Mouse (Mus musculus): Measurements from ENCODE around the gene Cald1. TPM values are rescaled to one million over a fixed set of nuclear protein-coding genes. Genes with fewer than 3 reads are reported as not detected.

The Cald1 gene
- polyA plus RNA-seq (2016; fragmentation: Nextera tagmentation; extraction: Ambion mirVana) = 76.2 and 80.2 TPM in 2 replicates

DNA sequence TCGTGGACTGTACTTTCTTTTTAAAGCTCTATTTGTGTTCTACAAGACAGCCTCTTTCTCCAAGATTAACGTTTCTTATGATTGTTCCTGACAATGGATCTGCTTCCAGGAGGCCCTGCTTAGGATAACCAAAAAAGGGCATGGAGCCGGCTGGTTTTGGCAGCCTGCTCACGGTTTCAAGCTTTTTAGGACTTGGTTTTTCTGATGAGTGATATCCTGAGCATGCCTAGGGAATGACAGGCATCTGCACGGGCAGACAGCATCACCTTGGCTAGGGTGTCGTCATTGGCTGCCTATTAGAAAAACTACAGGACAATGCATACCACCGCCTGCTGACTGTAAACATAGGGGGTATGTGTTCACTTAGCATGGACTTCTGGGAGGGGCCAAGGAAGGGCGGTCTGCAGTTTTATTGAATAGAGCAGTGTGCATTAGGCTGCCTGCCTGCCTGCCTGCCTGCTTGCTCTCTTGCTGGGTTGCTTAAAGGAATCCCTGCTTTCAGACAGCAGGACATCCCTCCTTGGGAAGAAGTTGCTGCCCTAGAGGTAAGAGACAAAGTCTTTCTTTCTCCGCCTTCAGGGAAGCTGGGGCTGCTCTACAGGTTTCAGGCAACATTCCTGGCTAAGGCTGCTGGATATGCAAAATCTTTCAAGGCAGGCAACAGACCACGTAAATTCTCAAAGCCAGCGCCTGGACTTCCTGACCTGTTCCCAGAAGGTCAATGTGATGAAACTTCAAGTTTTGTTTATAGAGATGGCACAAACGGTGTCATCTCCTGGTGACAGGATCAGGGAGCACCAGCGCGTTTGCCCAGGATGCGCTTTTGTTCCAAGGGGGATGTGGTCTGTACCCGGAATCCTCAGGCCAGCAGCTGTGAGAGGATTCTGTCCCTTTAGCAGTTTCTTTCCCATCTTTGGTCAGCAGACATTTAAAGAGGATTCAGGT is at the start of gene Cald1:
Gene Cald1, plus strand, starts transcription at position 380 of the 945 bp plus-strand sequence.
- Histone ChIP-seq H3K27ac (0 out of 2 replicates have a peak within 1 kb of the TSS, but pooled peaks have one; percentile 23), H3K27me3 (replicated peaks) (no peaks in the 10 kb centered on the region), H3K4me1 (0 out of 2 replicates have a peak, but pooled peaks cover 3% of the 10 kb centered on the region), H3K36me3 (no peaks in the 10 kb centered on the region), H3K4me2 (peak within 1 kb of the TSS; percentile 21), H3K9me3 (replicated peaks) (no peaks in the 10 kb centered on the region), H3K4me3 (peak within 1 kb of the TSS; percentile 28), H3K9ac (peak within 1 kb of the TSS; percentile 33)
- ATAC-seq = no peak
- WGBS (ENCODE audit: insufficient replicate concordance) = 43% methylated on average over 16 of the region's 16 CpGs

GRCm38 (mm10) chr6:34549017-34549416 is 49.3 kb upstream of the Cald1 start:
- no peaks in the 10 kb centered on the region for H3K4me1 ChIP-seq
- no peaks in the 10 kb centered on the region for H3K36me3 ChIP-seq
- H3K4me2 ChIP-seq = no peak overlapping the region
- H3K27ac ChIP-seq = no peak overlapping the region
- H3K9me3 ChIP-seq (replicated peaks) = 0 out of 2 replicates have a peak, but pooled peaks cover 4% of the 10 kb centered on the region
- H3K9ac ChIP-seq = no peak overlapping the region
- H3K27me3 ChIP-seq (replicated peaks) = 0 out of 2 replicates have a peak, but pooled peaks cover 4% of the 10 kb centered on the region
- no peak for ATAC-seq
- 22% methylated on average over 2 of the region's 2 CpGs for WGBS (ENCODE audit: insufficient replicate concordance)
- no peak overlapping the region for H3K4me3 ChIP-seq

DNA sequence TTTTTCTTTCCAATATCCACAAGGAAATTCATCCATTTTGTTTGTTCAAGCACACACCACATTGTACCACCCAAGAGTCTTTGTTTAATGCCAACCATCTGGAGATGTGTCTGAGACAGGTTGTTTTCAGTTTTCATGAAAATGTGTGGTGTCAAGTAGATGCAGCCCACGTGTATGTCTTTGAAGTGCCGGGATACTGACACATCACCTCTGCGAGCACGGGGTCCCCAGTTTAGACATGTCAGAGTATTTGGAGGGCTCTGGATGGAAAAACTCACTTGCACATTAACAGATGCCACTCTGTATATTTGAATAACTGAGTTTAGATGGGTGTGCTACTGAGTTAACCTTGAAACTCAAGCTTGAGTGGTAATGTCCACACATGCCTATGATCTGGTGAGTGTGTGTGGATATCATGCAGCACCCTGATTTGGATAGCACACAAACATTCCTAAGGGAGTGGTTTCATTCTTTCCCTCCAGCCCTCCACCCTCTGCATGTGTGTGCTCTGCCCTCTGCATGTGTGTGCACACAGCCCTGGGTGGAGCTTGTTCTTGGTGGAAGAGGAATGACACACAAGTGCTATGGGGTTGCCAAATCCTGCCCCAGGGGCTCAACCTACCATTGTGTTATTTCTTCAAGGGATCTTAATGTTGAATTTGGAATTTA is 45.7 kb upstream of the Cald1 start:
- Histone ChIP-seq H3K4me1 (no peaks in the 10 kb centered on the region), H3K27me3 (replicated peaks) (no peaks in the 10 kb centered on the region), H3K9me3 (replicated peaks) (0 out of 2 replicates have a peak, but pooled peaks cover 4% of the 10 kb centered on the region), H3K9ac (no peak overlapping the region), H3K27ac (no peak overlapping the region), H3K4me3 (no peak overlapping the region), H3K36me3 (no peaks in the 10 kb centered on the region), H3K4me2 (no peak overlapping the region)
- WGBS (ENCODE audit: insufficient replicate concordance) = 79% methylated on average over 4 of the region's 4 CpGs
- no peak for ATAC-seq

DNA sequence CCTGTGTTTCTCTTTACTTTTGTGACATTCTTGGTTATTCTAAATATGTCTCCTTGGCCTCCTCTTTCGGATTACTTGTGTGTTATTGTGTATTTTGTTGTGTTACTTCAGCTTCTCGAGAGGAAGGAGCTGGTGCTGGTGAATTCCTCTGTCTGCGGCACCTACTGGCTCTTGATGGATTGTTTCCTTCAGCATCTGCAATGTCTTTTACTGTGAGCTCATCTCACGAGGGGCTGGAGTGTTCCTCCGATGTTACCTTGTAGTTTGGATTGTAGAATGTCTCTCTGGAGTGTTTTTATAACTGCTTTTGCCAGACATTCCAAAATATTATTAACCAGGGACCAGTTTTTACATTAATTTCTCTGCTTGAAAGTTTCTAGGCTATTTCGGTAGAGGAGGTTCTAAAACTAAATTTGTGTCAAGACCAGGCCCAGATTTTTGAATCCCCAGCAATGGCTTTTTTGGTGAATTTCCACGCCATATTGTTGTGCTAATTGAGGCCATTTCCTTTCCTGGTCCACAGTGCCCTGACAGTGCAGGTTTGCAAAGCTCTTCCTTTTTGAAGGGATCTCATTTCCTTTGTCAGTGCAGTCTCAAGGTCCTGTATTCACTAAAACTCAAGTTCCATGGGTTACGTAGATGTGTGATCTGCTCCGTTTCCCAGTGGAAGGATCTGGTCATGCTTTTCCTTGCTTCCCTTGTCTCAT is 43.9 kb upstream of the Cald1 start:
- Histone ChIP-seq H3K4me2 (no peak overlapping the region), H3K9ac (no peak overlapping the region), H3K27ac (no peak overlapping the region), H3K4me3 (no peak overlapping the region), H3K9me3 (replicated peaks) (0 out of 2 replicates have a peak, but pooled peaks cover 4% of the 10 kb centered on the region), H3K27me3 (replicated peaks) (no peaks in the 10 kb centered on the region), H3K4me1 (no peaks in the 10 kb centered on the region), H3K36me3 (no peaks in the 10 kb centered on the region)
- WGBS (ENCODE audit: insufficient replicate concordance) = 61% methylated on average over 9 of the region's 9 CpGs
- no peak for ATAC-seq

GRCm38 (mm10) chr6:34559521-34559920 is 38.8 kb upstream of the Cald1 start:
- ATAC-seq = no peak

DNA sequence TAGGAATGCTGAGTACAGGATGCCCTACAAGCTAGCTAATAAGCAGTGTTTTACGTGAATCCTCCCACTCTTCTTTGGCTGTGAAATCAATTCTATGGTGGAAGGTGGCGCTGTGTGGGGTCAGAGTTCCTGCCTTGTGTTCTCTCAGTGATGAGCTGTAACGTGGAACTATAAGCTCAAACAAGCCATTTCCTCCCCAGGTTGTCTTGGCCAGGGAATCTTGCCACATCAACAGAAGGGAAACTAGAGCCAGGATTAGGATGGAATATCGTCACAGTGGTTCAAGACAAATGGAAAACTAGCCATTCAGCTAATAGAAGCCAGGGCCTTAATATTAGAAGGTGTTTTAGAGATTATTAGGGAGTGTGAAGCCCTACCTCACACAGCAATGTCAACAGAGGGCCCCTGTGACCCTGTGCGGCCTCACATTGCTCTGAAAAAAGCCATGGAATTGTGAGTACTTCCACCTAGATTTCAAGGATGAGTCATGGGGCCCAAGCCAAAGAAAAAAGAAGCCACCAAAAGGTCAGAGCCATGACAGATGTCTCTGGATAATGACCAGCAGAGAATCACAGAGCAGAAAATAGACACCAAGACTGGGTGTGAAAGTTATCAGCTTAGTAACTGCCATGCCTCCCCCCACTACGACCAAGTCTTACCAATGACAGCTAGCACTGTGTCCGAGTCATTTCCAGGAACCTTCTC is 33.0 kb upstream of the Cald1 start:
- no peak overlapping the region for H3K27ac ChIP-seq
- no peaks in the 10 kb centered on the region for H3K9me3 ChIP-seq (replicated peaks)
- H3K27me3 ChIP-seq (replicated peaks) = no peaks in the 10 kb centered on the region
- H3K36me3 ChIP-seq = no peaks in the 10 kb centered on the region
- H3K9ac ChIP-seq = no peak overlapping the region
- ATAC-seq = no peak
- 61% methylated on average over 7 of the region's 7 CpGs for WGBS (ENCODE audit: insufficient replicate concordance)
- H3K4me3 ChIP-seq = no peak overlapping the region
- H3K4me2 ChIP-seq = no peak overlapping the region
- no peaks in the 10 kb centered on the region for H3K4me1 ChIP-seq

More at GRCm38 (mm10) chr6:34559521-34559920, 38.8 kb upstream of the Cald1 start:
- Histone ChIP-seq H3K9me3 (replicated peaks) (no peaks in the 10 kb centered on the region), H3K4me1 (no peaks in the 10 kb centered on the region), H3K4me3 (no peak overlapping the region), H3K27ac (no peak overlapping the region), H3K27me3 (replicated peaks) (no peaks in the 10 kb centered on the region), H3K9ac (no peak overlapping the region), H3K4me2 (no peak overlapping the region), H3K36me3 (no peaks in the 10 kb centered on the region)
- WGBS (ENCODE audit: insufficient replicate concordance) = 69% methylated on average over 4 of the region's 4 CpGs

GRCm38 (mm10) chr6:34567298-34567697 is 31.0 kb upstream of the Cald1 start:
- Histone ChIP-seq H3K9me3 (replicated peaks) (no peaks in the 10 kb centered on the region), H3K36me3 (no peaks in the 10 kb centered on the region), H3K4me3 (no peak overlapping the region), H3K27ac (no peak overlapping the region), H3K27me3 (replicated peaks) (no peaks in the 10 kb centered on the region), H3K9ac (no peak overlapping the region), H3K4me2 (no peak overlapping the region), H3K4me1 (no peaks in the 10 kb centered on the region)
- no peak for ATAC-seq
- 78% methylated on average over 5 of the region's 5 CpGs for WGBS (ENCODE audit: insufficient replicate concordance)

GRCm38 (mm10) chr6:34579504-34580068 is 18.7 kb upstream of the Cald1 start:
- 66% methylated on average over 6 of the region's 6 CpGs for WGBS (ENCODE audit: insufficient replicate concordance)
- Histone ChIP-seq H3K4me2 (no peak overlapping the region), H3K9ac (no peak overlapping the region), H3K36me3 (no peaks in the 10 kb centered on the region), H3K27ac (no peak overlapping the region), H3K27me3 (replicated peaks) (no peaks in the 10 kb centered on the region), H3K4me3 (no peak overlapping the region), H3K9me3 (replicated peaks) (no peaks in the 10 kb centered on the region), H3K4me1 (no peaks in the 10 kb centered on the region)
- no peak for ATAC-seq

DNA sequence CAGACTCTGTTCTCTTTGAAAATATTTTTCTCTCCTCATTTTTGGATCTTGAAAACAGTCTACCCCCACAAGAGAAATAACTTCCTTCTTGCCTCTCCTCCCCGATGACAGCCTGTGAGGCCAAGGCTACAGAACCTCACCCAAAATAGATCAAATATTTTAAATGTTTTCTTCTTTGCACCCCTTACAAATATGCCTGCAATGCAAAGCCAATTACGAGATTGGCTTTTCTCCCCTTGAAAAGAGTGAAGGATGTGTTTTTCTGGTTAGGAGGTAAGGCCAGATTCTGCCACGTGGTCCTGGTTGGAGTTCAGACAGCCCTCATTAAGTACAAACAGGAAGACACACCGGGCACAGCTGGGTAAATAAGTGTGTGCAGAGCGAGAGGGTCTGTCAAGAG is 14.9 kb upstream of the Cald1 start:
- Histone ChIP-seq H3K9ac (no peak overlapping the region), H3K9me3 (replicated peaks) (no peaks in the 10 kb centered on the region), H3K4me3 (no peak overlapping the region), H3K4me2 (no peak overlapping the region), H3K36me3 (no peaks in the 10 kb centered on the region), H3K4me1 (no peaks in the 10 kb centered on the region), H3K27ac (no peak overlapping the region), H3K27me3 (replicated peaks) (no peaks in the 10 kb centered on the region; the same call in 1 of the 2 replicates)
- no peak for ATAC-seq
- WGBS (ENCODE audit: insufficient replicate concordance) = 48% methylated on average over 5 of the region's 5 CpGs

- Histone ChIP-seq H3K9me3 (replicated peaks) (no peaks in the 10 kb centered on the region), H3K4me2 (no peak overlapping the region), H3K9ac (no peak overlapping the region), H3K27ac (no peak overlapping the region), H3K4me1 (no peaks in the 10 kb centered on the region), H3K27me3 (replicated peaks) (no peaks in the 10 kb centered on the region; the same call in 1 of the 2 replicates), H3K36me3 (no peaks in the 10 kb centered on the region), H3K4me3 (no peak overlapping the region)
- ATAC-seq = no peak
- 55% methylated on average over 4 of the region's 4 CpGs for WGBS (ENCODE audit: insufficient replicate concordance)
Measured at GRCm38 (mm10) chr6:34588066-34588465, 10.2 kb upstream of the Cald1 start.

DNA sequence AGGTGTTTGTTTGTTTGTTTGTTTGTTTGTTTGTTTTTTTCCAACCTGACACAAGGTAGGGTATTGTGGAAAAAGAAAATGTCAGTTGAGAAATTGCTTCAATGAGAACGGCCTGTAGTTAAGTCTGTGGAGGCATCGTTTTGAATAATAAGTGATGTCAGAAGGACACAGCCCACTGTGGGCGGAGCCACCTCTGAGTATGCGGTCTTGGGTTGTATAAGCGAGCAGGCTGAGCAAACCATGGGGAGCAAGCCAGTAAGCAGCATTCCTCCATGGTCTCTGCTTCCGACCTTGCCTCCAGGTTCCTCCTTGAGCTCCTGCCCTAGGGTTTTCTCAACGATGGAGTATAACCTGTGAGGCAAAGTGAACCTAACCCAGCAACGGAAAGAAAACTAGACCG is 7.6 kb upstream of the Cald1 start:
- Histone ChIP-seq H3K4me2 (no peak overlapping the region), H3K4me1 (no peaks in the 10 kb centered on the region), H3K27me3 (replicated peaks) (no peaks in the 10 kb centered on the region; the same call in 1 of the 2 replicates), H3K9me3 (replicated peaks) (no peaks in the 10 kb centered on the region), H3K36me3 (no peaks in the 10 kb centered on the region), H3K9ac (no peak overlapping the region), H3K27ac (no peak overlapping the region), H3K4me3 (no peak overlapping the region)
- no peak for ATAC-seq
- WGBS (ENCODE audit: insufficient replicate concordance) = 76% methylated on average over 9 of the region's 9 CpGs

Data from liver, embryonic 12.5 days (tissue).